Mouse (Mus musculus): ENCODE data around the gene Cyp26a1. TPM values are rescaled to one million over a fixed set of nuclear protein-coding genes. Genes with fewer than 3 reads are reported as not detected.

Gene Cyp26a1
- total RNA-seq, 2 experiments from 2014 or later: not detected

DNA sequence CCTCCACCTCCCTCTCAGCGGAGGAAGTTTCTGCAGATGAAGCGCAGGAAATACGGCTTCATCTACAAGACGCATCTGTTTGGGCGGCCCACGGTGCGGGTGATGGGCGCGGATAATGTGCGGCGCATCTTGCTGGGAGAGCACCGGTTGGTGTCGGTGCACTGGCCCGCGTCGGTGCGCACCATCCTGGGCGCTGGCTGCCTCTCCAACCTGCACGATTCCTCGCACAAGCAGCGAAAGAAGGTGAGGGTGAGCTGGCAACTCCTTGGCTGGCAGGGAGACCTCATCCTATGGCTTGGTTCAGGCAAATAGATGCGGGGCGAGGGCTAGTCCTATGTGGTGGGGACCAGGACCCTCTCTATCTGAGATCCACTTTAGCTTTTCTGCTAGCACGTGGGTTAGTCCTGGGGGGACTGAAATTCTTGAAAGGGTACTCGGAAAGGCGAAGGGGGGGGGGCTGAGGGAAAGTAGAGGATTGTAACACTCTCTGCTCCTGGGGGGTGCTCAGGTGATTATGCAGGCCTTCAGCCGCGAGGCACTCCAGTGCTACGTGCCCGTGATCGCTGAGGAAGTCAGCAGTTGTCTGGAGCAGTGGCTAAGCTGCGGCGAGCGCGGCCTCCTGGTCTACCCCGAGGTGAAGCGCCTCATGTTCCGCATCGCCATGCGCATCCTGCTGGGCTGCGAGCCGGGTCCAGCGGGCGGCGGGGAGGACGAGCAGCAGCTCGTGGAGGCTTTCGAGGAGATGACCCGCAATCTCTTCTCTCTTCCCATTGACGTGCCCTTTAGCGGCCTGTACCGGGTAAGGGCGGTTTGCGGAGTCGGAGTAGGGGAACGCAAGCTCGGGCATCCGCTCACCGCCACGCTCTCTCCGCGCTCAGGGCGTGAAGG, 919 bp downstream of the Cyp26a1 start:
- no peak for DNase-seq
- intact Hi-C loops (cut with DNase I): no loop called here

DNA sequence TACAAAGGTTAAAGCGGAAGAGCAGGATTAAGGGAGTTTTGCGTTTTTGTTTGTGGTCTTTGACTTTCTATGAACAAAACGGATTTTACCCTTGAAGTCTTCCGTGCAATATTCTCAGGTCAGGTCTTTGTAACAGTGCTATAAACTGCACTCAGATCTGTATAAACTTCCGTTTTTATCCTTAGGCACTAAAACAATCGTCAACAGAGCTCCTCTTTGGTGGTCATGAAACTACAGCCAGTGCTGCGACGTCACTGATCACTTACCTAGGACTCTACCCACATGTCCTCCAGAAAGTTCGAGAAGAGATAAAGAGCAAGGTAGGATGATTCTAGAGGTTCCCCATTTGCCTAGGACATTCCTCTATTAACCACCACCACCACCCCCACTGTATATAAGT, 2.1 kb downstream of the Cyp26a1 start:
- no peak for DNase-seq
- intact Hi-C loops (cut with DNase I): loop anchor here (10.0 kb wide), 2 partner anchors 345 to 655 kb away; partner anchors contain the start of gene Myof

DNA sequence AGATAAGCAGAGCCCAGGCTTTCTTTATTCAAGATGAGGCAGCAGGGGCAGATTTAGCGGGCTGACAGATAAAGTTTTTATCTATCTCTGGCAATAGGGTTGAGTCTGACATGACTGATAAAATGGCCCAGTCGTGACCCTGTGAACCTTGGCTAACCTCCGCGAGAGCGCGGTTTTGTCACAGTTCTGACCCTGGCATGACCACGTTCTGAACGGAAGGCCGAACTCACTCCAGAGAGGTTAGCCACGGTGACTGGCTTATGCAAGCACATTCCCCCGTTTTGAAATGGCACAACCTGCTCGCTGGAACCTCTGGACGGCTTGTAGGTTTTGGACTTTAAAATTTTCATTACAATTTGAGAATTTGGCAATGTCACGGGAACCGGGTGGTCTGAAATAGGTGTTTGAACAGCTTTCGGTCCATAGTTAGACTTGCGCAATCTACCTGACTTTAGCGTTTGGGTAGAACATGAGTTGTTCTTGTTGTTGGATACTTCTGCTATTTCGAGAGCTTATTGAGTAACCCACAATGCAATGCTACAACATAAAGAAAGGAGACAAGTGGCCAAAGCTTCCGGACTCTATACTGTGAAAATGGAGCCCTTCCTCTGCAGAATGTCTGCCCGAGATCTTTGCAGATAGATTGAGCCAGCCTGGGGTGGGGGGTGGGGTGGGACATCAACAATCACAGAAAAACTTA, 4.9 kb downstream of the Cyp26a1 start:
- intact Hi-C loops (cut with DNase I): loop anchor here (10.0 kb wide), 2 partner anchors 342 to 652 kb away; partner anchors contain the start of gene Myof
- DNase-seq: no peak

DNA sequence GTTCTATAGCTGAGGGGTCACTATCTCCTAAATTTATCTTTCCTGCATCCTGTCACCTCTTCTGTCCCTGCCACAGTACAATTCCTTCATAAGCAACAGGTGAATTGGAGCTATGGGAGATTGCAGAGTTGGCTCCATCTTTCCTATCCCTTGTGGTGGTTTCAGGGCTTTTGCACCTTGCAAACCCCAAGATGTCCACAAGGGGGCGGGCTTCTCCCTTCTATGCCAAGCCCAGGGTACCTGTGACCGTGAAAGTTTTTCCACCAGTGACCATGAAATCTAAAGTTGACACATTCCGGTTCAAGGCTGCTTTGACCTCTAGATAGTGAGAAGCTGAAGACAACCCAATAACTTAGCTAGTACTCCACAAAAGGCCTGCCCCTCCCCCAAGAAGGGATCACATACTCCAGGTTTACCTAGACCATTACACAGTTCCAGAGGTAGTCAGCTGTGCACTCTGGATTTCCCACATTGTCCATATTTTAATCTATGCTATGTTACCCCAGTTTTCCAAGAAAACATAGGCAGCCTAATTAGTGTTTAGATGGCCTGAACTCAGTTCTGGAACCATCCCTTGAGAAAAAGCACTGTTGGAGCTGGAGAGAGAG, 6.4 kb downstream of the Cyp26a1 start:
- DNase-seq: peak; percentile 62 to 80
- intact Hi-C loops (cut with DNase I): loop anchor here (1.0 to 10.0 kb wide), 4 partner anchors 182 to 651 kb away; partner anchors contain the start of gene Myof

DNA sequence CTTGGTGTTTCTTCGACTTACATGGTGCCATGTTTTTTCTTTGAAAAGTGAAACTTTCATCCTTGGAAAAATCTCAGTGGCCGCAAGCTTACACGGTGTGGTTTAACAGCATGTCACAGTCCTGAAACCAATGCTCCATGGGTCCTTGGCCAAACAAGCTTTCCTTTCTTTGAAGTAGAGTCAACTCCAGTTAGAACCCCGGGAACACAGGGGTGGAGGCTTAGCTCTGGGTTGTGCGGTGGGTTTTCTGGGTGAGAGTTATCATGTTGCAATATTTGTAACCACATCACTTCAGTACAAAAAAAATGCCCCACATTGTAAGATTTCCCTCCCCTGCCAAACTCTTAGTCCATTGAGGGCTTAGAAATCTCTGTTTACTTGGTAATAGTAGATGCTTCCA, 8.1 kb downstream of the Cyp26a1 start:
- intact Hi-C loops (cut with DNase I): loop anchor here (10.0 kb wide), 2 partner anchors 339 to 649 kb away; partner anchors contain the start of gene Myof
- DNase-seq: no peak

DNA sequence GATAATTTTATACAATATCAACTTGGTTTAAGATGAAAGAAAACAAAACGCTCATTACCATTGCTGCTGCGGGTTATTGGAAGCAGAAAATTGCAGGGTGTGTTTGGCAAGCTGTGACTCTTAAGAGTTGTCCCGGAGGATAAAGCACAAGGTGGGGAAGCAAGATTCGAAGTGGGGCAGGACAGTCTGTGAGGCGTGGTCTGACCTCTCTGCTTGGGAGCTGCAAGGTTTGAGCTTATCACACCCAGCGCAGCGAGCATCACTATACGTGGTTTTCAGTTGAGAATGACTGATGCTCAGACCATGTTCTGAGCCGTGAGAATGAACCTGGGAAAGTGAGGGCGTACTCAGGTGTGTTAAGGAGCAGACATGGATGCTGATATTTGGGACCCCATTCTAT, 17.1 kb downstream of the Cyp26a1 start:
- intact Hi-C loops (cut with DNase I): no loop called here
- DNase-seq: no peak

DNA sequence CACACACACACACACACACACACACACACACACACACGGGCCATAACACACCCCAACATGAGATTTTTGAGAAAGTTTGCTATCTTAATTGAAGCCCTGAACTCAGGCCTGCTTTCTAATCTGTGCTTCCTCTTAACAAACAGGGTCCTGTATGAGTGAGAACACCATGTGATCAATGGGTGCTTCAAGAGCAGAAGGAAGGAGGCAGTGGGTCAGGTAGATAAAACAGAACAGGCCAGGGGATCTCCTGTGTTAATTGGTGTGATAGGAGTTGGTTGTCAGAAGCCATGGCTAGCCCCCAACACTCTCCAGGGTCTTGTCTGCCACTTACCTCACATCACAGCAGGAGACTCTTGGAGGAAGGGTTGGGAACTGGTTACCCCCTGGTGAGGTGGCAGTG, 18.4 kb downstream of the Cyp26a1 start:
- intact Hi-C loops (cut with DNase I): no loop called here
- no peak for DNase-seq

DNA sequence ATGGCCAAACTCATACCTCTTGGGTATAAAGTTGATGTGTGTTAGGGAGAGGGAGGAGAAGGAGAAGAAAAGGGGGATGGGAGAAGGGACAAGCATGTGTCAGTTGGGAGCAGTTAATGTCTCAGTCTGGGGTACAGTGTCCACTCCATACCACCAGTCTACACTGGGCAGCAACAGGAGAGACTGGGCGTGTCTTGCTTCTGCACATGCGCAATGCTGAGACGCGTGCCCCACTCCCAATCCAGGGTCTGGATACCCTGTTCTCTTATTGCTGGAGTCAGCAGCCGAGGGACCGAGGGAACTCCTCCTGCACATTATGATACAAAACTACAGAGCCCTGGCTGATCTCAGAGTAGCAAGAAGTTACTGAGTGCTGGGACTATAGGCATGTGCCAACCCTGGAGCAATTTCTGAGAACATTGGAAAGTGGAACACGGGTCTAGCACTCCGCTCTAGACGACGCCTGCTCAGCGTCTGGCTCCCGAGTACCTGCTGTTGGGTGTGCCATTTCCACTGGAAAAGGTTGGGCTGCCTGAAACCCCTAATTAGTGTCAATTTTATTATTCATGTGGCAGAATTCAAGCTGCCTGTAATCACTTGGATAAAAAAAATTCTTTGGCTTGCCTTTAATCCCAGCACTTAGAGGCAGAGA, 19.1 kb downstream of the Cyp26a1 start:
- intact Hi-C loops (cut with DNase I): no loop called here

DNA sequence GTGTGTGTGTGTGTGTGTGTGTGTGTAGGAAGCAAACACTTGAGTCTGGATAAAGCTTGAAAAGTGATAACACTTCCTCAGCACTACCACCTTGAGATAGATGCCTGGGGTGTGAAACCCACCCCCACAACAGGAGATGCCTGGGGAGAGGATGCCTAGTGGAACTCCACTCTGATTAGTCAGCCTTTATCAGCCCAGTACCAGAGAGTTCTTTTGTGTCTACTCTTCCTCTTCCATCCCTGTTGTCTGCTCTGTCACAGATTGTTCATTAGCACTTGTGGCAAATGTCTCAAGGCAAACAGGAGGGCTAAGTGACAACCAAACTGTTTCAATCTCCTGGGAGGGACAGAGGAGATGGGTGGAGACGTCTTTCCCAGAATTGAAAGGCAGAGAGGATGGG, 21.6 kb downstream of the Cyp26a1 start:
- intact Hi-C loops (cut with DNase I): no loop called here
- no peak for DNase-seq

More for the DNA sequence above, 19.1 kb downstream of the Cyp26a1 start:
- DNase-seq: no peak

DNA sequence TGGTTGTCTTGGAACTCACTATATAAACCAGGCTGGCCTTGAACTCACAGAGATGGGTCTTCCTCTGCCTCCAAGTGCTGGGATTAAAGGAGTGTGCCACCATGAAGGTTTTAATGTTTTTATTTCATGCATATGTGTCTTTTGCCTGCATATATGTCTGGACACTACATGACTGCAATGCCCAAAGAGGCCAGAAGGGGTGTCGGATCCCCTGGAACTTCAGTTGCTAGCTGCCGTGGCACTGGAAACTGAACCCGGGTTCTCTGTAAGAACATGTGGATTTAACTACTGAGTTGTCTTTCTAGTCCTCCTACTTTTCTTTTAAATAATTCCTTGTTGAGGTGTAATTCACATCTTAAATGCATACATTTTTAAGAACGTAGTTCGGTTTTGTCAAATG, 27.0 kb downstream of the Cyp26a1 start:
- intact Hi-C loops (cut with DNase I): no loop called here

DNA sequence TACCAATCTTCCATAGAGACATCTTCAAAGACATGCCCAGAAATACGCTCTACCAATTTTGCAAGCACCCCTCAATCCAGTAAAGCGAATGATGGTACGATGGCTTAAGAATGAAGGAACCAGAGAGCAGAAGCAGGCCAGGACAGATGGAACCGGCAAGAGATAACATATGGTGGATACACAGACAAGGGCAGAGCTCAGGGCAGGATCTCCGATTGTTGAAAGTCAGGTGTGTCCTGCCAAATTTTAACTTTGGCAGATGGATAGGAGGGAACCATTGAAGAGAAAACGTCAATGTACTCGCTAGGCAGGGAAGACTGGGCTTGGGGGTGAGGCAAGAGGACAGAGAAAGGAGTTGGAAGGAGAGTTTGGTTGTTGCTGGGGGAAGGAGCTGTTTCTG, 29.0 kb downstream of the Cyp26a1 start:
- intact Hi-C loops (cut with DNase I): no loop called here
- DNase-seq: no peak

More for the DNA sequence above, 27.0 kb downstream of the Cyp26a1 start:
- DNase-seq: no peak

DNA sequence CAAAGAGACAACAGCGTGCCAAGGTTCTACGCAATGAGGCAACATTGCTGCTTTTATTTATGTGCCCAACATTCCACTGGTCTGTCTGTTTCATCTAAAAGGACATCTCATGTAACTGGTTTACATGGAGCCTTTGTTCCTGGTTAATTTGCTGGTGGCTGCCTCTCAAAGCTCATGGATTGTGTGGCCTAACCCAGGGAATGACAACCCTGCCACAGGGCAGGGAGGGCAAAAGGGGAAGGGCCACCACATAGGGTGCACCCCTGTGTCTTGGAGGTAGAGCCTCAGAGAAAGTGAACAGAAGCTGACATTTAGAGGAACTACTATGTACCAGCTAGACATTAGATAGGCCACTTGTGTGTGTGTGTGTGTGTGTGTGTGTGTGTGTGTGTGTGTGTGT, 29.8 kb downstream of the Cyp26a1 start:
- DNase-seq: no peak
- intact Hi-C loops (cut with DNase I): no loop called here

DNA sequence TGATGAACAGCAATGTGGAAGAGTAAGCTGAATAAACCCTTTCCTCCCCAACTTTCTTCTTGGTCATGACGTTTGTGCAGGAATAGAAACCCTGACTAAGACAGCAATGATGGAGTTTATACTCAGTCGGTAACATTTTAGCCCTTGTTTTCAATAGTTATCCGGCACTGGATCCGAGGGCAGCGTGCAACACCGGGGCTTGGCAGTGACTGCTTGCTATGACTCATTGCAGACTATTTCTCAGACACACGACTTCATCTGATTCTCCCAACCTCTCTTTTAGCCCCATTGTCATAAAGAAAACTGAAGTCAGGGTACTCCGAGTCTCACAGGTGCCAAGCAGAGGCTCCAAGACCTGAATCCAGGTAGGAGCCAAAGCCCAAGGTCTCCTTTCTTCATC, 37.8 kb downstream of the Cyp26a1 start:
- no peak for DNase-seq
- intact Hi-C loops (cut with DNase I): no loop called here

DNA sequence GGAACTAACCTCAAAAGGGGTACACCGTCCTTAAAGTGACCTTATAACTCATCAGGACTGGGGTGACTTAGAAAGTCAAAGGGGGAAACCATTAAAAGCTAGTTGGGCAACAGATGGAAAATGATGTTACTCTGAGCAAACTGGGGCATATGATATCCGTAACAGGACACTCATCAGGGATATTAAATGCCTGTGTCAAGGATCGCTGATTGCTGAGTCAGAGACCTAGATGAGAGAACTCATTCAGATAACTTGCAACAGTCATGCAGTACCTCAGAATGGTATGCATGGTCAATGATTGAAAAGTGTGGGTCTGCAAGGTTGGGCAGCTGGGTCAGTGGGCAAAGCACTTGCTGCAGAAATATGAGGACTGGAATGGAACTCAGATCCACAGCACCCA, 41.0 kb downstream of the Cyp26a1 start:
- DNase-seq: no peak

DNA sequence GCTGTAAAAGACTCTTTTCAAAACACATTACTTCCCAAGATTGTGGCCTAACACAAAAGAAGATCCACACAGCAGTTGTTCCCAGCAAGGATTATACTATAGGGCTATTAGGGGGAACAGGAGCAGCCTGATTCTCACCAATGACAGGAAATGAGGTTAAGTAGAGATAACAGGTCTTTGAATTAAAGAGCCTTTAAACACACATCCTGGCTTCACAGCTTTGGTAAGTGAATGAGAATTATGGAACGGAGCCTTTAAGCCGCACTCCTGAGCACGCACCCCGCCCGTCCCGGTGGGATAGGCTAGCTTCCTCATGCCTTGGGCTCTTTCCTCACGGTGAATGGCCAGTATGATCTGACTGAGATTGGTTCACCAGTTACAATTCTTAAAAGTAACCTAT, 42.4 kb downstream of the Cyp26a1 start:
- intact Hi-C loops (cut with DNase I): no loop called here
- no peak for DNase-seq

More for the DNA sequence above, 41.0 kb downstream of the Cyp26a1 start:
- intact Hi-C loops (cut with DNase I): no loop called here

Other genes with a start within 250 kb of the Cyp26a1 start
- gene Exoc6, start 147.4 kb upstream of the Cyp26a1 start, total RNA-seq (2021): 10 to 100 TPM; 32.6 to 32.9 TPM
- gene Cyp26c1, start 12.2 kb upstream of the Cyp26a1 start, total RNA-seq (2021): not detected